Mouse (Mus musculus): ENCODE results near the gene Nova1. TPM values are rescaled to one million over a fixed set of nuclear protein-coding genes. Genes with fewer than 3 reads are reported as not detected.

Gene Nova1
- 1.3 and 1.7 TPM in 2 replicates for polyA plus RNA-seq (2015; fragmentation: Nextera tagmentation; extraction: Ambion mirVana)

GRCm38 (mm10) chr12:46818856-46819347 is at the start of gene Nova1:
Gene Nova1 (minus strand): TSS chr12:46818929.
- WGBS: under 1% methylated on average over 54 of the region's 68 CpGs
- no peaks in the 10 kb centered on the region for H3K9me3 ChIP-seq
- peaks cover 5% of the 10 kb centered on the region; the same call in 1 of the 2 replicates for H3K27me3 ChIP-seq
- peaks cover 5% of the 10 kb centered on the region; the same call in 1 of the 2 replicates for H3K4me1 ChIP-seq
- peak within 1 kb of the TSS; percentile 61 for H3K9ac ChIP-seq
- H3K4me3 ChIP-seq: peak within 1 kb of the TSS; percentile 76
- H3K27ac ChIP-seq: peak within 1 kb of the TSS; percentile 76
- no peaks in the 10 kb centered on the region for H3K36me3 ChIP-seq
- ATAC-seq (ENCODE audit: borderline replicate concordance, extremely low read depth, low FRiP score, low TSS enrichment): peak; percentile 66
- peak within 1 kb of the TSS; percentile 97 for H3K4me2 ChIP-seq

- H3K4me2 ChIP-seq: peak overlapping the region; percentile 97
- H3K36me3 ChIP-seq: no peaks in the 10 kb centered on the region
- ATAC-seq (ENCODE audit: borderline replicate concordance, extremely low read depth, low FRiP score, low TSS enrichment): peak; percentile 99
- WGBS: 2% methylated on average over 46 of the region's 57 CpGs
- H3K4me3 ChIP-seq: peak overlapping the region; percentile 76
- peaks cover 5% of the 10 kb centered on the region; the same call in 1 of the 2 replicates for H3K4me1 ChIP-seq
- peaks cover 5% of the 10 kb centered on the region; the same call in 1 of the 2 replicates for H3K27me3 ChIP-seq
- H3K27ac ChIP-seq: peak overlapping the region; percentile 76
- peak overlapping the region; percentile 61; the same call in 1 of the 2 replicates for H3K9ac ChIP-seq
- H3K9me3 ChIP-seq: no peaks in the 10 kb centered on the region
Observed at GRCm38 (mm10) chr12:46819348-46820022, 756 bp upstream of the Nova1 start.

GRCm38 (mm10) chr12:46818021-46818855 is 491 bp downstream of the Nova1 start:
- H3K27ac ChIP-seq: no peak overlapping the region
- no peak; the same call in 1 of the 2 replicates for ATAC-seq (ENCODE audit: borderline replicate concordance, extremely low read depth, low FRiP score, low TSS enrichment)
- under 1% methylated on average over 61 of the region's 61 CpGs for WGBS

GRCm38 (mm10) chr12:46817211-46817803 is 1.4 kb downstream of the Nova1 start:
- Histone ChIP-seq H3K4me3 (peak overlapping the region; percentile 76), H3K4me1 (peaks cover 5% of the 10 kb centered on the region; the same call in 1 of the 2 replicates), H3K27me3 (peaks cover 5% of the 10 kb centered on the region; the same call in 1 of the 2 replicates), H3K27ac (no peak overlapping the region), H3K4me2 (peak overlapping the region; percentile 97), H3K36me3 (no peaks in the 10 kb centered on the region), H3K9me3 (no peaks in the 10 kb centered on the region), H3K9ac (no peak overlapping the region)
- no peak for ATAC-seq (ENCODE audit: borderline replicate concordance, extremely low read depth, low FRiP score, low TSS enrichment)
- 14% methylated on average over 14 of the region's 14 CpGs for WGBS

More at GRCm38 (mm10) chr12:46818021-46818855, 491 bp downstream of the Nova1 start:
- peak overlapping the region; percentile 97 for H3K4me2 ChIP-seq
- peak overlapping the region; percentile 76 for H3K4me3 ChIP-seq
- H3K36me3 ChIP-seq: no peaks in the 10 kb centered on the region
- peak overlapping the region; percentile 61 for H3K9ac ChIP-seq
- H3K9me3 ChIP-seq: no peaks in the 10 kb centered on the region
- peaks cover 5% of the 10 kb centered on the region; the same call in 1 of the 2 replicates for H3K27me3 ChIP-seq
- peaks cover 5% of the 10 kb centered on the region; the same call in 1 of the 2 replicates for H3K4me1 ChIP-seq

GRCm38 (mm10) chr12:46816291-46816690 is 2.4 kb downstream of the Nova1 start:
- 91% methylated on average over 3 of the region's 3 CpGs for whole genome bisulfite sequencing
- H3K9ac ChIP-seq: no peak overlapping the region
- no peak overlapping the region for H3K4me2 ChIP-seq
- peaks cover 5% of the 10 kb centered on the region; the same call in 1 of the 2 replicates for H3K4me1 ChIP-seq
- H3K27ac ChIP-seq: no peak overlapping the region
- H3K4me3 ChIP-seq: no peak overlapping the region
- ATAC-seq (ENCODE audit: borderline replicate concordance, extremely low read depth, low FRiP score, low TSS enrichment): no peak
- H3K27me3 ChIP-seq: peaks cover 5% of the 10 kb centered on the region; the same call in 1 of the 2 replicates
- H3K36me3 ChIP-seq: no peaks in the 10 kb centered on the region
- H3K9me3 ChIP-seq: no peaks in the 10 kb centered on the region

GRCm38 (mm10) chr12:46815697-46816096 is 3.0 kb downstream of the Nova1 start:
- no peak for ATAC-seq (ENCODE audit: borderline replicate concordance, extremely low read depth, low FRiP score, low TSS enrichment)
- Histone ChIP-seq H3K4me1 (peaks cover 5% of the 10 kb centered on the region; the same call in 1 of the 2 replicates), H3K27ac (no peak overlapping the region), H3K36me3 (no peaks in the 10 kb centered on the region), H3K4me2 (no peak overlapping the region), H3K4me3 (no peak overlapping the region), H3K9me3 (no peaks in the 10 kb centered on the region), H3K9ac (no peak overlapping the region), H3K27me3 (peaks cover 5% of the 10 kb centered on the region; the same call in 1 of the 2 replicates)
- 67% methylated on average over 5 of the region's 5 CpGs for WGBS

GRCm38 (mm10) chr12:46814820-46815219 is 3.9 kb downstream of the Nova1 start:
- Histone ChIP-seq H3K9me3 (no peaks in the 10 kb centered on the region), H3K27ac (no peak overlapping the region), H3K9ac (no peak overlapping the region), H3K27me3 (peaks cover 5% of the 10 kb centered on the region; the same call in 1 of the 2 replicates), H3K4me2 (no peak overlapping the region), H3K4me1 (peaks cover 5% of the 10 kb centered on the region; the same call in 1 of the 2 replicates), H3K4me3 (no peak overlapping the region), H3K36me3 (no peaks in the 10 kb centered on the region)
- WGBS: 84% methylated on average over 4 of the region's 4 CpGs
- no peak for ATAC-seq (ENCODE audit: borderline replicate concordance, extremely low read depth, low FRiP score, low TSS enrichment)

GRCm38 (mm10) chr12:46801311-46801710 is 17.4 kb downstream of the Nova1 start:
- Histone ChIP-seq H3K27ac (no peak overlapping the region), H3K27me3 (no peaks in the 10 kb centered on the region), H3K36me3 (no peaks in the 10 kb centered on the region), H3K4me3 (no peak overlapping the region), H3K9ac (no peak overlapping the region), H3K9me3 (no peaks in the 10 kb centered on the region), H3K4me1 (no peaks in the 10 kb centered on the region), H3K4me2 (no peak overlapping the region)
- 84% methylated on average over 1 of the region's 1 CpGs for WGBS
- no peak for ATAC-seq (ENCODE audit: borderline replicate concordance, extremely low read depth, low FRiP score, low TSS enrichment)

GRCm38 (mm10) chr12:46782301-46783280 is 36.1 kb downstream of the Nova1 start:
- Histone ChIP-seq H3K9me3 (no peaks in the 10 kb centered on the region), H3K36me3 (no peaks in the 10 kb centered on the region), H3K27me3 (no peaks in the 10 kb centered on the region), H3K27ac (no peak overlapping the region), H3K4me2 (no peak overlapping the region), H3K4me1 (no peaks in the 10 kb centered on the region), H3K9ac (no peak overlapping the region), H3K4me3 (no peak overlapping the region)
- ATAC-seq (ENCODE audit: borderline replicate concordance, extremely low read depth, low FRiP score, low TSS enrichment): no peak
- 57% methylated on average over 8 of the region's 8 CpGs for WGBS

- Histone ChIP-seq H3K36me3 (no peaks in the 10 kb centered on the region), H3K9ac (no peak overlapping the region), H3K27ac (no peak overlapping the region), H3K4me3 (no peak overlapping the region), H3K4me1 (no peaks in the 10 kb centered on the region), H3K27me3 (no peaks in the 10 kb centered on the region), H3K4me2 (no peak overlapping the region), H3K9me3 (no peaks in the 10 kb centered on the region)
- no peak for ATAC-seq (ENCODE audit: borderline replicate concordance, extremely low read depth, low FRiP score, low TSS enrichment)
Observed at GRCm38 (mm10) chr12:46781481-46781880, 37.2 kb downstream of the Nova1 start.
